Mouse (Mus musculus): ENCODE results near the gene Pidd1.

DNA sequence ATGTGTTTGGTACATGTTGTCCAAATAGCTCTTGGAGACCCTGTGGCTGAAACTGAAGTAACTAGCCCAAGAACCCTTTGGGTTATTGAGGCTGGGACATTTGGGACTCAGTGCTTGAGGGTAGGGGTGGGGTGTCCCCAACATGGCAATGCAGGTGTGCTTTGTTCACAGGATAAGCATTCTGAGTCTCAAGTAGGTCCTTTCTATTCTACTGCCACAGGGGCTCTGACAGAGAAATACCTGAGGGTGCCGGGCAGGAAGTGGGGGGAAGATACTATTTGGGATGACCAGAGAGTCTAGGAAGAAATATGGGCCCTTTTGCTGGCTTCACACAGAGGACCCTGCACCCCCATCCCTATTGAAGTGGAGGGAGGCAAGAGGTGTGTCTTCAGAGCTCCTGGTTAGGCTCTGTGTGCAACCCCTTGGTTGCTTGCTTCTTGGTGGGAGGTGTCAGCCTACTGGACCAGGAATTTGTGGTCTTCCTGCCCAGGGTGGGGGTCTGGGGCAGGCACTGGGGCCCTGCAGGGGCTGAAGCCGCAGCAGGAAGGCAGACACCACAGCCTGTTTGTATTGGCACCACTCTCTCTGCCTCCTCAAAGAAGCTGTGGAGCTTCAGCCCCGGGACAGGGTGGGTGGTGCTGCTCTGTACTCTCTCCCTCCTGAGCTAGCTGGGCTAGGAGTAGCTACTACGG is 33.9 kb upstream of the Pidd1 start:
- no peak for TF ChIP-seq POLR2A (IDR thresholded peaks at IDR 0.05; ENCODE audit: insufficient read length, low read depth)
- no peak for TF ChIP-seq TCF3 (IDR thresholded peaks at IDR 0.05; ENCODE audit: insufficient read length, low read depth)
- peak; percentile 50 for TF ChIP-seq POLR2AphosphoS2 (IDR thresholded peaks at IDR 0.05; ENCODE audit: insufficient read length, low read depth)
- no peak for TF ChIP-seq SRF (IDR thresholded peaks at IDR 0.05; ENCODE audit: control insufficient read depth, insufficient read length, low read depth)
- no peak for TF ChIP-seq E2F4 (IDR thresholded peaks at IDR 0.05; ENCODE audit: insufficient read depth)
- TF ChIP-seq MYOG (IDR thresholded peaks at IDR 0.05; ENCODE audit: control insufficient read depth in 1 of 3, insufficient read depth in 1 of 3, insufficient read length in 2 of 3, low read depth in 2 of 3) = no peak
- no peak for TF ChIP-seq MAX (IDR thresholded peaks at IDR 0.05; ENCODE audit: low read depth)
- TF ChIP-seq MYOD1 (IDR thresholded peaks at IDR 0.05; ENCODE audit: control insufficient read depth in 1 of 3, insufficient read length in 2 of 3, low read depth in 2 of 3) = no peak
- no peak for TF ChIP-seq USF1 (IDR thresholded peaks at IDR 0.05; ENCODE audit: low read depth)
- TF ChIP-seq REST (IDR thresholded peaks at IDR 0.05; ENCODE audit: insufficient read depth, insufficient read length) = no peak
- TF ChIP-seq TCF12 (IDR thresholded peaks at IDR 0.05; ENCODE audit: insufficient read depth, poor library complexity, severe bottlenecking) = no peak
